Mouse (Mus musculus) MEL (cell line): Measurements from ENCODE around the gene E130308A19Rik. TPM values are rescaled to one million over a fixed set of nuclear protein-coding genes. Genes with fewer than 3 reads are reported as not detected.

Experiments used
- DNase-seq: peaks from one replicate; pipeline ENCODE4 v3.0.0; 2011; ENCODE audit warnings: low read depth, low spot score
- H3K27ac ChIP-seq: 2 replicates; pipeline ENCODE4 v1.5.1; 2012; ENCODE audit warnings: low read depth, mild to moderate bottlenecking, control low read depth, low read length, moderate library complexity; ENCODE audit not compliant: control insufficient read depth
- H3K27me3 ChIP-seq, 2 experiments: fragments of 150-350 bp in 1 of 2; sonication (generic) in 1 of 2; 2 replicates each; pipeline ENCODE4 v1.6.1; 2012; ENCODE audit warnings: low read length in 2 of 2, mild to moderate bottlenecking in 2 of 2, improper control_type of control experiment in 1 of 2, moderate library complexity in 1 of 2; ENCODE audit not compliant: insufficient read depth in 2 of 2, control insufficient read depth in 1 of 2
- H3K36me3 ChIP-seq, 2 experiments: 2 replicates each; pipeline ENCODE4 v1.6.1; 2012 to 2014; ENCODE audit warnings: low read length in 2 of 2, improper control_type of control experiment in 1 of 2, inconsistent platforms in 1 of 2, mild to moderate bottlenecking in 1 of 2; ENCODE audit not compliant: insufficient read depth in 2 of 2, control insufficient read depth in 1 of 2
- H3K4me1 ChIP-seq, 2 experiments: fragments of 150-350 bp in 1 of 2; sonication (generic) in 1 of 2; 2 replicates each; pipeline ENCODE4 v1.6.1; 2012; ENCODE audit warnings: low read length in 2 of 2, improper control_type of control experiment in 1 of 2, mild to moderate bottlenecking in 1 of 2; ENCODE audit not compliant: insufficient read depth in 2 of 2, control insufficient read depth in 1 of 2
- H3K4me3 ChIP-seq, 2 experiments: fragments of 150-350 bp in 1 of 2; sonication (generic) in 1 of 2; 2 replicates each; pipeline ENCODE4 v1.5.1; 2012; ENCODE audit warnings: low read depth in 2 of 2, low read length in 2 of 2, mild to moderate bottlenecking in 2 of 2, moderate library complexity in 2 of 2, control low read depth in 1 of 2, improper control_type of control experiment in 1 of 2; ENCODE audit not compliant: control insufficient read depth in 1 of 2, insufficient read depth in 1 of 2
- H3K79me2 ChIP-seq: 2 replicates; pipeline ENCODE4 v1.6.1; 2012; ENCODE audit warnings: mild to moderate bottlenecking, low read length, moderate library complexity; ENCODE audit not compliant: control insufficient read depth, poor library complexity, insufficient read depth
- H3K9ac ChIP-seq: 2 replicates; pipeline ENCODE4 v1.6.1; 2012; ENCODE audit warnings: low read depth, mild to moderate bottlenecking, control low read depth, low read length, moderate library complexity; ENCODE audit not compliant: control insufficient read depth, poor library complexity, severe bottlenecking
- H3K9me3 ChIP-seq: fragments of 150-350 bp; sonication (generic); replicated peaks from 2 replicates; pipeline ENCODE4 v1.6.1; 2012; ENCODE audit warnings: mild to moderate bottlenecking, low read length, improper control_type of control experiment, moderate library complexity; ENCODE audit not compliant: insufficient read depth
- BHLHE40 ChIP-seq: IDR thresholded peaks from 2 replicates; pipeline ENCODE4 v1.6.1; 2012; ENCODE audit warnings: low read depth, mild to moderate bottlenecking, inconsistent platforms, low read length, improper control_type of control experiment, borderline replicate concordance
- CHD1 ChIP-seq: IDR thresholded peaks from 2 replicates; pipeline ENCODE4 v1.6.1; 2012; ENCODE audit warnings: low read depth, mild to moderate bottlenecking, inconsistent platforms, low read length, improper control_type of control experiment
- CHD2 ChIP-seq: IDR thresholded peaks from 2 replicates; pipeline ENCODE4 v1.6.1; 2011; ENCODE audit warnings: low read length, improper control_type of control experiment
- ELF1 ChIP-seq: IDR thresholded peaks from 2 replicates; pipeline ENCODE4 v1.6.1; 2014; ENCODE audit warnings: low read depth, mild to moderate bottlenecking, inconsistent platforms, low read length, improper control_type of control experiment, moderate library complexity
- EP300 ChIP-seq, 2 experiments: IDR thresholded peaks; 2 replicates each; pipeline ENCODE4 v1.6.1; 2011; ENCODE audit warnings: improper control_type of control experiment in 2 of 2, low read length in 2 of 2, low read depth in 1 of 2, mild to moderate bottlenecking in 1 of 2
- ETS1 ChIP-seq: IDR thresholded peaks from 2 replicates; pipeline ENCODE4 v1.6.1; 2012; ENCODE audit warnings: low read depth, mild to moderate bottlenecking, inconsistent platforms, low read length, improper control_type of control experiment, moderate library complexity
- HCFC1 ChIP-seq: IDR thresholded peaks from 2 replicates; pipeline ENCODE4 v1.6.1; 2012; ENCODE audit warnings: low read depth, mild to moderate bottlenecking, inconsistent platforms, low read length, improper control_type of control experiment, moderate library complexity
- JUND ChIP-seq: IDR thresholded peaks from 2 replicates; pipeline ENCODE4 v1.6.1; 2011; ENCODE audit warnings: low read depth, mild to moderate bottlenecking, improper control_type of control experiment, low read length
- MAFK ChIP-seq: IDR thresholded peaks from 2 replicates; pipeline ENCODE4 v1.6.1; 2011; ENCODE audit warnings: low read depth, mild to moderate bottlenecking, low read length, improper control_type of control experiment, borderline replicate concordance
- MAX ChIP-seq: IDR thresholded peaks from 2 replicates; pipeline ENCODE4 v1.6.1; 2011; ENCODE audit warnings: low read length, improper control_type of control experiment
- MAZ ChIP-seq: IDR thresholded peaks from 2 replicates; pipeline ENCODE4 v1.6.1; 2012; ENCODE audit warnings: low read depth, mild to moderate bottlenecking, inconsistent platforms, low read length, improper control_type of control experiment
- MEF2A ChIP-seq: IDR thresholded peaks from 2 replicates; pipeline ENCODE4 v1.6.1; 2014; ENCODE audit warnings: low read depth, mild to moderate bottlenecking, inconsistent platforms, low read length, improper control_type of control experiment; ENCODE audit not compliant: poor library complexity, insufficient replicate concordance, severe bottlenecking; ENCODE audit errors: extremely low read depth
- MXI1 ChIP-seq: IDR thresholded peaks from 2 replicates; pipeline ENCODE4 v1.6.1; 2011; ENCODE audit warnings: mild to moderate bottlenecking, low read depth, low read length, improper control_type of control experiment
- MYB ChIP-seq: IDR thresholded peaks from 2 replicates; pipeline ENCODE4 v1.6.1; 2011; ENCODE audit warnings: mild to moderate bottlenecking, low read depth, low read length, improper control_type of control experiment
- MYC ChIP-seq: IDR thresholded peaks from 2 replicates; pipeline ENCODE4 v1.6.1; 2011; ENCODE audit warnings: low read depth, mild to moderate bottlenecking, low read length, improper control_type of control experiment, moderate library complexity
- NELFE ChIP-seq: IDR thresholded peaks from 2 replicates; pipeline ENCODE4 v1.6.1; 2011; ENCODE audit warnings: low read depth, low read length, improper control_type of control experiment
- NRF1 ChIP-seq: IDR thresholded peaks from 2 replicates; pipeline ENCODE4 v1.6.1; 2014; ENCODE audit warnings: low read depth, mild to moderate bottlenecking, inconsistent platforms, low read length, improper control_type of control experiment, moderate library complexity; ENCODE audit not compliant: poor library complexity, insufficient read depth, severe bottlenecking
- POLR2AphosphoS5 ChIP-seq: IDR thresholded peaks from 2 replicates; pipeline ENCODE4 v1.6.1; 2012; ENCODE audit warnings: low read depth, borderline replicate concordance, mild to moderate bottlenecking, inconsistent platforms, low read length, moderate library complexity, mixed read lengths
- RCOR1 ChIP-seq: IDR thresholded peaks from 2 replicates; pipeline ENCODE4 v1.6.1; 2012; ENCODE audit warnings: low read depth, mild to moderate bottlenecking, inconsistent platforms, low read length, improper control_type of control experiment
- SIN3A ChIP-seq: IDR thresholded peaks from 2 replicates; pipeline ENCODE4 v1.6.1; 2012; ENCODE audit warnings: low read length, improper control_type of control experiment, inconsistent platforms
- SMC3 ChIP-seq: IDR thresholded peaks from 2 replicates; pipeline ENCODE4 v1.6.1; 2011; ENCODE audit warnings: low read depth, low read length, improper control_type of control experiment
- TBP ChIP-seq: IDR thresholded peaks from 2 replicates; pipeline ENCODE4 v1.8.0; 2011; ENCODE audit warnings: low read depth, low read length, improper control_type of control experiment
- TCF12 ChIP-seq: IDR thresholded peaks from 2 replicates; pipeline ENCODE4 v1.6.1; 2014; ENCODE audit warnings: low read depth, mild to moderate bottlenecking, inconsistent platforms, low read length, improper control_type of control experiment, moderate library complexity
- UBTF ChIP-seq: IDR thresholded peaks from 2 replicates; pipeline ENCODE4 v1.6.1; 2012; ENCODE audit warnings: low read depth, mild to moderate bottlenecking, inconsistent platforms, low read length, improper control_type of control experiment, moderate library complexity, borderline replicate concordance; ENCODE audit not compliant: insufficient read depth
- USF1 ChIP-seq: IDR thresholded peaks from 2 replicates; pipeline ENCODE4 v1.6.1; 2014; ENCODE audit warnings: low read depth, mild to moderate bottlenecking, inconsistent platforms, low read length, improper control_type of control experiment, moderate library complexity
- ZC3H11A ChIP-seq: IDR thresholded peaks from 2 replicates; pipeline ENCODE4 v1.6.1; 2012; ENCODE audit warnings: low read depth, mild to moderate bottlenecking, inconsistent platforms, low read length, improper control_type of control experiment
- ZNF384 ChIP-seq: IDR thresholded peaks from 2 replicates; pipeline ENCODE4 v1.6.1; 2012; ENCODE audit warnings: low read depth, mild to moderate bottlenecking, inconsistent platforms, low read length, improper control_type of control experiment
- polyA plus RNA-seq, 2 experiments: library from polyadenylated mRNA; stranded (reverse) in 1 of 2; unstranded in 1 of 2; fragments of >175 nt in 1 of 2; fragments of >200 nt in 1 of 2; gene quantifications; 2 replicates each; pipeline versions ENCODE4 v1.2.1 to v1.2.4; 2012; ENCODE audit warnings: low replicate concordance in 2 of 2, low read depth in 1 of 2; ENCODE audit not compliant: insufficient read length in 2 of 2, insufficient read depth in 1 of 2, missing spikeins in 1 of 2
- total RNA-seq: library from RNA; depleted of rRNA; stranded (reverse); fragments of 300-350 nt; gene quantifications from 2 replicates; pipeline ENCODE4 v1.2.3, GENCODE M21; 2012

E130308A19Rik gene
- total and polyA plus RNA-seq, 3 experiments: 4.0 to 12.5 TPM; not detected in 1

GRCm38 (mm10) chr4:59690145-59690544 lies 64.1 kb downstream of the E130308A19Rik start:
- Histone ChIP-seq H3K27ac (no peak overlapping the region), H3K27me3 (no peaks in the 10 kb centered on the region), H3K36me3 (peaks cover 0 to 20% of the 10 kb centered on the region in 2 experiments; a peak in 2 of 4 replicates), H3K9me3 (no peaks in the 10 kb centered on the region), H3K4me3 (no peak overlapping the region), H3K4me1 (peaks cover 14 to 17% of the 10 kb centered on the region in 2 experiments), H3K9ac (no peak overlapping the region), H3K79me2 (no peaks in the 10 kb centered on the region)
- DNase-seq: no peak
- no peak for TF ChIP-seq ELF1
- no peak for TF ChIP-seq MAFK
- no peak for TF ChIP-seq MYB
- no peak for TF ChIP-seq CHD1
- no peak for TF ChIP-seq USF1
- TF ChIP-seq SIN3A: no peak
- TF ChIP-seq CHD2: no peak
- no peak for TF ChIP-seq NELFE
- TF ChIP-seq EP300 (IDR thresholded peaks at IDR 0.05; ENCODE audit: low read depth in 1 of 2, low read length in 2 of 2): no peak
- TF ChIP-seq UBTF: no peak
- TF ChIP-seq ZNF384: no peak
- no peak for TF ChIP-seq MYC
- no peak for TF ChIP-seq MAZ
- TF ChIP-seq ZC3H11A: no peak
- TF ChIP-seq MXI1: no peak
- TF ChIP-seq MAX: no peak
- TF ChIP-seq NRF1: no peak
- no peak for TF ChIP-seq RCOR1
- TF ChIP-seq ETS1: no peak

GRCm38 (mm10) chr4:59696846-59697245 lies 70.8 kb downstream of the E130308A19Rik start:
- TF ChIP-seq MYC: no peak
- TF ChIP-seq TBP: no peak
- TF ChIP-seq JUND: no peak
- TF ChIP-seq NRF1: no peak
- TF ChIP-seq ETS1: no peak
- TF ChIP-seq SMC3: no peak
- no peak for TF ChIP-seq HCFC1
- no peak for TF ChIP-seq MAFK
- TF ChIP-seq ZC3H11A: no peak
- no peak for TF ChIP-seq POLR2AphosphoS5
- TF ChIP-seq MAZ: no peak
- TF ChIP-seq BHLHE40: no peak
- TF ChIP-seq EP300 (IDR thresholded peaks at IDR 0.05; ENCODE audit: low read depth in 1 of 2, low read length in 2 of 2): no peak
- TF ChIP-seq RCOR1: no peak
- no peak for TF ChIP-seq TCF12
- TF ChIP-seq MEF2A: no peak

More at GRCm38 (mm10) chr4:59696846-59697245, 70.8 kb downstream of the E130308A19Rik start:
- H3K4me3 ChIP-seq: no peak overlapping the region
- DNase-seq: no peak
- no peaks in the 10 kb centered on the region for H3K27me3 ChIP-seq
- no peaks in the 10 kb centered on the region for H3K9me3 ChIP-seq
- peaks cover 0 to 5% of the 10 kb centered on the region in 2 experiments; a peak in 2 of 4 replicates for H3K36me3 ChIP-seq
- no peak overlapping the region for H3K9ac ChIP-seq
- H3K27ac ChIP-seq: no peak overlapping the region
- no peaks in the 10 kb centered on the region; a peak in 2 of 4 replicates for H3K4me1 ChIP-seq
- no peaks in the 10 kb centered on the region for H3K79me2 ChIP-seq
